Mouse (Mus musculus) liver, postnatal 0 days (tissue): Measurements from ENCODE around the gene Coq8b. TPM values are rescaled to one million over a fixed set of nuclear protein-coding genes. Genes with fewer than 3 reads are reported as not detected.

Experiments used
- ATAC-seq: fragments of 200-750 bp; cut with Nextera tagmentation; 2 replicates; pipeline ENCODE4 v1.8.0; 2017; ENCODE audit warnings: mild to moderate bottlenecking, moderate library complexity
- DNase-seq: peaks from one replicate; pipeline ENCODE4 v3.0.0-alpha.2; 2016
- H3K27ac ChIP-seq: fragments of 300-500 bp; sonication (generic); 2 replicates; pipeline ENCODE4 v1.5.1; 2014; ENCODE audit warnings: antibody characterized with exemption, moderate library complexity, mild to moderate bottlenecking, low read depth
- H3K27me3 ChIP-seq: fragments of 300-500 bp; sonication (generic); 2 replicates; pipeline ENCODE4 v1.6.1; 2014; ENCODE audit warnings: low read length, control low read depth, mixed read lengths; ENCODE audit not compliant: insufficient read depth
- H3K36me3 ChIP-seq: fragments of 300-500 bp; sonication (generic); replicated peaks from 2 replicates; pipeline ENCODE4 v1.6.1; 2014; ENCODE audit warnings: mild to moderate bottlenecking, control low read depth, low read length, moderate library complexity, mixed read lengths; ENCODE audit not compliant: insufficient read depth
- H3K4me1 ChIP-seq: fragments of 300-500 bp; sonication (generic); 2 replicates; pipeline ENCODE4 v1.6.1; 2014; ENCODE audit warnings: antibody characterized with exemption, mild to moderate bottlenecking, control low read depth; ENCODE audit not compliant: insufficient read depth
- H3K4me2 ChIP-seq: fragments of 300-500 bp; sonication (generic); 2 replicates; pipeline ENCODE4 v1.6.1; 2014; ENCODE audit warnings: low read depth, mild to moderate bottlenecking, low read length, moderate library complexity, mixed read lengths
- H3K4me3 ChIP-seq: fragments of 300-500 bp; sonication (generic); 2 replicates; pipeline ENCODE4 v1.5.1; 2014; ENCODE audit warnings: low read depth, low read length
- H3K9ac ChIP-seq: fragments of 300-500 bp; sonication (generic); replicated peaks from 2 replicates; pipeline ENCODE4 v1.6.1; 2014; ENCODE audit warnings: mild to moderate bottlenecking, moderate library complexity
- H3K9me3 ChIP-seq: fragments of 300-500 bp; sonication (generic); 2 replicates; pipeline ENCODE4 v1.6.1; 2016; ENCODE audit warnings: mild to moderate bottlenecking, control low read depth, low read length, mixed read lengths
- CTCF ChIP-seq: sonication (generic); IDR thresholded peaks from 2 replicates; pipeline ENCODE4 v1.5.1; 2016; ENCODE audit warnings: antibody characterized with exemption, low read depth
- EP300 ChIP-seq: IDR thresholded peaks from 2 replicates; pipeline ENCODE4 v1.6.1; 2016; ENCODE audit warnings: antibody characterized with exemption, low read depth, mild to moderate bottlenecking
- WGBS: fragments of 180-500 bp; shearing (Covaris S2); extraction: QIAGEN DNeasy Blood & Tissue Kit; methylation state at CpG from one replicate; pipeline ENCODE4 v1.1.7; 2014; ENCODE audit not compliant: insufficient replicate concordance; 5-methylcytosine and 5-hydroxymethylcytosine counted together
- polyA plus RNA-seq: library from polyadenylated mRNA; unstranded; fragments of >200 nt; fragmentation: Nextera tagmentation; extraction: Ambion mirVana; gene quantifications from 2 replicates; pipeline ENCODE4 v1.2.1, GENCODE M21; 2015

Gene Coq8b
- polyA plus RNA-seq, 1 experiment from 2014 or later: 20.1 TPM

GRCm38 (mm10) chr7:27284865-27285697 is 52.3 kb downstream of the Coq8b start:
- Histone ChIP-seq H3K4me3 (no peak overlapping the region), H3K4me2 (no peak overlapping the region), H3K9me3 (no peaks in the 10 kb centered on the region), H3K9ac (no peak overlapping the region), H3K4me1 (peaks cover 4% of the 10 kb centered on the region; the same call in 1 of the 2 replicates), H3K27ac (no peak overlapping the region), H3K36me3 (no peaks in the 10 kb centered on the region), H3K27me3 (no peaks in the 10 kb centered on the region)
- ATAC-seq (peak; percentile 59), DNase-seq (peak; percentile 47)
- WGBS: 4% methylated on average over 28 of the region's 28 CpGs
- TF ChIP-seq EP300 (no peak), CTCF (peak; percentile 55)

GRCm38 (mm10) chr7:27285698-27286066 is 52.9 kb downstream of the Coq8b start:
- no peaks in the 10 kb centered on the region for H3K27me3 ChIP-seq
- no peak overlapping the region for H3K9ac ChIP-seq
- no peak overlapping the region for H3K4me2 ChIP-seq
- no peaks in the 10 kb centered on the region for H3K36me3 ChIP-seq
- WGBS: 5% methylated on average over 8 of the region's 8 CpGs
- TF ChIP-seq CTCF: peak; percentile 83
- no peak for TF ChIP-seq EP300
- peak; percentile 73 for DNase-seq
- H3K4me1 ChIP-seq: peaks cover 4% of the 10 kb centered on the region; the same call in 1 of the 2 replicates
- ATAC-seq: peak; percentile 74; the same call in 1 of the 2 replicates
- H3K27ac ChIP-seq: no peak overlapping the region
- H3K4me3 ChIP-seq: no peak overlapping the region
- H3K9me3 ChIP-seq: no peaks in the 10 kb centered on the region; the same call in 1 of the 2 replicates

- no peak overlapping the region for H3K9ac ChIP-seq
- TF ChIP-seq EP300 (no peak), CTCF (0 out of 2 replicates have a peak, but pooled peaks have one; percentile 3)
- no peak for ATAC-seq
- H3K4me2 ChIP-seq: no peak overlapping the region
- H3K4me1 ChIP-seq: peaks cover 4% of the 10 kb centered on the region; the same call in 1 of the 2 replicates
- H3K27me3 ChIP-seq: no peaks in the 10 kb centered on the region
- WGBS: 80% methylated on average over 7 of the region's 7 CpGs
- no peak overlapping the region for H3K4me3 ChIP-seq
- no peak for DNase-seq
- no peaks in the 10 kb centered on the region; the same call in 1 of the 2 replicates for H3K9me3 ChIP-seq
- no peaks in the 10 kb centered on the region for H3K36me3 ChIP-seq
- H3K27ac ChIP-seq: no peak overlapping the region
These were observed 55.9 kb downstream of the Coq8b start for GRCm38 (mm10) chr7:27288732-27289131.

- Histone ChIP-seq H3K9ac (no peak overlapping the region), H3K4me1 (peaks cover under 1% of the 10 kb centered on the region; the same call in 1 of the 2 replicates), H3K4me2 (no peak overlapping the region), H3K36me3 (no peaks in the 10 kb centered on the region), H3K4me3 (no peak overlapping the region), H3K27me3 (no peaks in the 10 kb centered on the region), H3K27ac (no peak overlapping the region), H3K9me3 (no peaks in the 10 kb centered on the region; the same call in 1 of the 2 replicates)
- DNase-seq: no peak
- ATAC-seq: no peak
- TF ChIP-seq CTCF (no peak), EP300 (no peak)
- WGBS: 64% methylated on average over 2 of the region's 2 CpGs
These were observed 57.7 kb downstream of the Coq8b start for GRCm38 (mm10) chr7:27290555-27290954.

- H3K36me3 ChIP-seq: no peaks in the 10 kb centered on the region
- peak; percentile 41; the same call in 1 of the 2 replicates for ATAC-seq
- H3K27me3 ChIP-seq: no peaks in the 10 kb centered on the region
- no peak for DNase-seq
- no peak for TF ChIP-seq EP300
- TF ChIP-seq CTCF: no peak
- H3K9ac ChIP-seq: no peak overlapping the region
- H3K4me3 ChIP-seq: no peak overlapping the region
- WGBS: 36% methylated on average over 12 of the region's 12 CpGs
- H3K4me1 ChIP-seq: no peaks in the 10 kb centered on the region
- no peak overlapping the region; the same call in 1 of the 2 replicates for H3K27ac ChIP-seq
- H3K9me3 ChIP-seq: no peaks in the 10 kb centered on the region; the same call in 1 of the 2 replicates
- no peak overlapping the region for H3K4me2 ChIP-seq
These were observed 59.1 kb downstream of the Coq8b start for GRCm38 (mm10) chr7:27291795-27292466.

GRCm38 (mm10) chr7:27295956-27296355 is 63.1 kb downstream of the Coq8b start:
- 66% methylated on average over 4 of the region's 4 CpGs for WGBS
- no peak overlapping the region for H3K9ac ChIP-seq
- ATAC-seq (no peak), DNase-seq (no peak)
- H3K9me3 ChIP-seq: no peaks in the 10 kb centered on the region
- H3K4me2 ChIP-seq: no peak overlapping the region
- H3K4me1 ChIP-seq: no peaks in the 10 kb centered on the region
- no peaks in the 10 kb centered on the region for H3K27me3 ChIP-seq
- no peak overlapping the region for H3K27ac ChIP-seq
- TF ChIP-seq CTCF (no peak), EP300 (no peak)
- H3K4me3 ChIP-seq: no peak overlapping the region
- no peaks in the 10 kb centered on the region for H3K36me3 ChIP-seq
